Mouse (Mus musculus): ENCODE data around the gene Ino80d. TPM values are rescaled to one million over a fixed set of nuclear protein-coding genes. Genes with fewer than 3 reads are reported as not detected.

The Ino80d gene
- total RNA-seq, 2 experiments from 2014 or later = 14.0 to 14.6 TPM

GRCm38 (mm10) chr1:63096071-63096470 lies 18.4 kb downstream of the Ino80d start:
- Histone ChIP-seq H3K27ac (no peak overlapping the region), H3K4me3 (no peak overlapping the region)
- DNase-seq = no peak
- no peak for TF ChIP-seq CTCF (IDR thresholded peaks at IDR 0.05)
- intact Hi-C loops (cut with DNase I) = no loop called here

DNA sequence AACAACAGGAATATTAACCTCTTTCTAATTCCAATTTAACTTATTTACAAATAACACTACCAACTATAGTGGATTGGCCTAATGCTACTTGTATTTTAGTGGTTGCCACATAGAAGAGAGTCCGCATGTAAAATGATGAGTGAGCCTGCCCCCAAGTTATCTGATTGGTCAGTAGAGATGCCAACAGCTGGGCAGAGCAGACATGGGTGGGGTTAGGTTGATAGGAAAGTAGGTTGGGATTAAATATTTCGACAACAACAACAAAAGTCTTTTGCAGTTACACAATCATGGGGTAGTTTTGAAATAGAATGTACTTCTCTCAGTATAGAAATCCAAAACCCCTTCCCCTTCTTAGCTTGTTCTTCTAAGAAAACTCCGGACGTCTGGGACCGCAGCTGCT lies 24.7 kb downstream of the Ino80d start:
- intact Hi-C loops (cut with DNase I) = no loop called here
- no peak for TF ChIP-seq CTCF (IDR thresholded peaks at IDR 0.05)
- DNase-seq = no peak
- Histone ChIP-seq H3K4me3 (no peak overlapping the region), H3K27ac (no peak overlapping the region)

DNA sequence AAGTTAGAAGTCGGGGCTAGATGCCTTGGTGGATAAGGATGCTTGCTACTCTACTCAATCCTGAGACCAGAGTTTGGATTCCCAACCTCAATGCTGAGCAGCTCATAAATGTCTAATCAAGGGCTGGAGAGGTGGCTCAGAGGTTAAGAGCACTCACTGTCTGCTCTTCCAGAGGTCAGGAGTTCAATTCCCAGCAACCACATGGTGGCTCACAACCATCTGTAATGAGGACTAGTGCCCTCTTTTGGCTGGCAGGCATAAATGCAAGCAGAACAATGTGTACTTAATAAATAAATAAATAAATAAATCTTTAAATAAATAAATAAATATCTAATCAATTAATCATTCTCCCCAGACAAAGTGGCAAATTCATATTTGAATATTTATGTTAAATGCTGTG lies 25.9 kb downstream of the Ino80d start:
- no peak for DNase-seq
- Histone ChIP-seq H3K27ac (no peak overlapping the region), H3K4me3 (no peak overlapping the region)
- peak; percentile 16; the same call in 1 of the 2 replicates for TF ChIP-seq CTCF (IDR thresholded peaks at IDR 0.05)
- intact Hi-C loops (cut with DNase I) = no loop called here

DNA sequence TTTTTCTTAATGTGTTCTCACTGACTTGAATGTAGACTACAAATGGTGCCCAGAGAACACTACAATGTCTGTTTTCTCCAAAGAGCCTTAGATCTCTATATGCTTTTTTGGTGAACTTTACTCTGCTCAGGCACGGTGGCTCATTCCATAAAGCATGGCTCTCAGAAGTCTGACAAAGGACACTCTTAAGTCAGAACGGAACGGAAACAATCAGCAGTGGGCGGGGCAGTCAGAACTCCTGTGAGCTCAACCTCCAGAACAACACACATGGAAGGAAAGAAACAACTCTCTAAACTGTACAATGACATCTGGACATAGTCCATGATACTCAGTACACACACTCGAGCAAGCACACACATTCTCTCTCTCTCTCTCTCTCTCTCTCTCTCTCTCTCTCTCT lies 34.2 kb downstream of the Ino80d start:
- Histone ChIP-seq H3K27ac (no peak overlapping the region), H3K4me3 (no peak overlapping the region)
- no peak for DNase-seq
- TF ChIP-seq CTCF (IDR thresholded peaks at IDR 0.05) = no peak
- intact Hi-C loops (cut with DNase I) = no loop called here

DNA sequence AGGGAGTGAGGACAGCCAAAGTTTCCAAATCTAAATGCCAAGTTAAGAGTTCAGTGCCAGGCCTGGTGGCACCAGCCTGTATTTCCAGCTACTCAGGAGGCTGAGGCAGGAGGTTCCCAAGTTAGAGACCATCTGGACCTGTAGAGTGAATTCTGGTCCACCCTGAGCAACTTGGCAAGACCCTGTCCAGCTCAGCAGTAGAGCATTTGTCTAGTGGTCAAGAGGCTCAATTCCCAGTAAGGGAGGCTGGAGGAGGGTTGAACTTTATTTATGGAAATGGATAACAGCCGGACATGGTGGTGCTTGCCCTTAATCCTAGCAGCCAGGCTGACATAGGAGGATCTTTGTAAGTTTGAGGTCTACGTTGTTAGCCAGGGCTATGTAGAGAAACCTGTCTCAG lies 38.1 kb downstream of the Ino80d start:
- H3K27ac ChIP-seq = no peak overlapping the region
- DNase-seq = no peak
- intact Hi-C loops (cut with DNase I) = no loop called here
- no peak overlapping the region for H3K4me3 ChIP-seq
- no peak for TF ChIP-seq CTCF (IDR thresholded peaks at IDR 0.05)

- no peak overlapping the region for H3K4me3 ChIP-seq
- TF ChIP-seq CTCF (IDR thresholded peaks at IDR 0.05) = no peak
These were observed 43.1 kb downstream of the Ino80d start for GRCm38 (mm10) chr1:63071379-63071778.

DNA sequence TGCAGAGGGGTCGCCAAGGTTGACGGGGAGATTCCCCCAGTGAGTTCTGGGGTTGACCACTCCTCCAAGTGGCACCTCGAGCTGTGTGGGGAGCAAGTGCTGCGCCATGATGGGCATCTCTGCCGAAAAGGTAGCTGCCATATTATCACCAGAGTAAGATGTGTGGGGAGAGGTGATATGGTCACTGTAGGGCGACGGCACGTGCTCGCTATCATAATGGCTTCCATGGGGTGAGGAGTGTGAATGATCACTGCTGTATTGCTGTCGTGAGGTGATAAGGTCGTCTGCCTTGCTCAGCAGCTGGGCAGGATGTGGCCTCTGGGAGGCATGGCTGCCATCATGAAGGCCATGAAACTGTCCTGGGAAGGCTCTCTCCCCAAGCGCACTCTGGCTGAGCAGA lies 56.1 kb downstream of the Ino80d start:
- no peak overlapping the region for H3K27ac ChIP-seq
- no peak overlapping the region for H3K4me3 ChIP-seq
- DNase-seq = no peak
- TF ChIP-seq CTCF (IDR thresholded peaks at IDR 0.05) = no peak
- intact Hi-C loops (cut with DNase I) = no loop called here

More at GRCm38 (mm10) chr1:63071379-63071778, 43.1 kb downstream of the Ino80d start:
- H3K27ac ChIP-seq = no peak overlapping the region
- no peak for DNase-seq
- intact Hi-C loops (cut with DNase I) = no loop called here

GRCm38 (mm10) chr1:63057849-63058248 lies 56.6 kb downstream of the Ino80d start:
- no peak overlapping the region for H3K4me3 ChIP-seq
- no peak for TF ChIP-seq CTCF (IDR thresholded peaks at IDR 0.05)
- intact Hi-C loops (cut with DNase I) = no loop called here
- H3K27ac ChIP-seq = no peak overlapping the region
- no peak for DNase-seq

DNA sequence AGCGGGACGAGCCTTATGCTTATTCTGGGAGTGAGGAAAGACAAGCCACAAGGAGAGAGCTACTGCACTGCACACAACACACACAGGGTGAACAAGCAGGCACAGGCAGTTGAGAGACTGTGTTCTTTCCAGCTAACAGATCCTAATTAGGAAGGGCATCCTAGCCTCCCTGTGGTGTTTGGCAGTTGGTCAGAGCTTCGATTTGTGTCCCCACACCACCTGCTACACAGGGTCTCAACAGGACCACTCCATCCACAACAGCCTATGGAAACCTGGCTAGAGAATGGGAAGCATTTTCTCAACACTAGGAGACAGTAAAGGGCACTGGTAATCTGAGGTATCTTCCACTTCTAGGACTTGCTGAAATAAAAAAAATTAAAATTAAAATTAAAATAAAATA lies 57.1 kb downstream of the Ino80d start:
- H3K4me3 ChIP-seq = no peak overlapping the region
- no peak for DNase-seq
- intact Hi-C loops (cut with DNase I) = no loop called here
- no peak for TF ChIP-seq CTCF (IDR thresholded peaks at IDR 0.05)
- no peak overlapping the region for H3K27ac ChIP-seq

DNA sequence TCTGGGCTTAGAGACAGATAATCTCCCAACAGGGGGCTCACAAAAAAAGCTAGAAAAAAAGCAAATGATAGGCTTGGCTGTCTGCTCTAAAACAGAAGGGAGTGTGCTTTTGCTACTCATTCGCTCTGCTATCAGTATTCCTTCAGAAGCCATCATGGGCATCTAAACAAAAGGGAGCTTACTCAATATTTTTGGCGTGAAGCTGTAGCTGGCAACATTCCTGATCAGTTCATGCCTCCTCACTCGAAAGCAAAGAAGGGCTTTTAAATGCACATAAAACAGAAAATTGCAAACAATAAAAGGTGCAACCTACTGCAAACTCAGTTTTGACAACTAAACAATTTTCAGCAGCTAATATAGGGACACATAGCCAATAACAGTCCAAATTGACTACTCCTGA lies 59.1 kb downstream of the Ino80d start:
- no peak for TF ChIP-seq CTCF (IDR thresholded peaks at IDR 0.05)
- intact Hi-C loops (cut with DNase I) = no loop called here
- H3K4me3 ChIP-seq = no peak overlapping the region
- H3K27ac ChIP-seq = no peak overlapping the region
- no peak for DNase-seq

GRCm38 (mm10) chr1:63050866-63051265 lies 63.6 kb downstream of the Ino80d start:
- intact Hi-C loops (cut with DNase I) = no loop called here
- peak; percentile 46 for DNase-seq
- no peak overlapping the region for H3K4me3 ChIP-seq
- H3K27ac ChIP-seq = no peak overlapping the region
- no peak for TF ChIP-seq CTCF (IDR thresholded peaks at IDR 0.05)

- no peak for TF ChIP-seq CTCF (IDR thresholded peaks at IDR 0.05)
- Histone ChIP-seq H3K4me3 (no peak overlapping the region), H3K27ac (no peak overlapping the region)
- intact Hi-C loops (cut with DNase I) = no loop called here
- no peak for DNase-seq
These were observed 64.5 kb downstream of the Ino80d start for GRCm38 (mm10) chr1:63049977-63050376.

GRCm38 (mm10) chr1:63047983-63048382 lies 66.5 kb downstream of the Ino80d start:
- H3K27ac ChIP-seq = no peak overlapping the region
- TF ChIP-seq CTCF (IDR thresholded peaks at IDR 0.05) = no peak
- intact Hi-C loops (cut with DNase I) = no loop called here
- H3K4me3 ChIP-seq = no peak overlapping the region
- DNase-seq = no peak

DNA sequence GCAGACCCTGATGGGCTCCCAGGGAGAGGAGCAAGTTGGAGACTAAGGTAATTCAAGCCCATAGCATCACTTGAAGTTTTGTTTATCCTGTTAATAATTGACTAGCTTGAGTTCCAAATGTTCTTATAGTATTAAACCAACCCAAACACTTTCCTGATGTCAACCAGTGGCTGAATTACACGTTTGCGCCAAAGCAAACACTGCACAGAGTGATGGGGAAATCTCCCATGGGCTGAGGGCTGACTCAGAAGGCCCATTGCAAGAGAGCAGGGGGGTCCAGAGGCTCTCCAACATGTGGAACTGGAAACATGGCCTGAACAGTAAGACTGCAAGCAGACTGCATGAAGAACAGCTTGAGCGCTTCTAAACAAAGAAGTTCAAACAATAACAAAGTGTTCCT lies 81.5 kb downstream of the Ino80d start:
- intact Hi-C loops (cut with DNase I) = no loop called here
- Histone ChIP-seq H3K27ac (no peak overlapping the region), H3K4me3 (no peak overlapping the region)
- TF ChIP-seq CTCF (IDR thresholded peaks at IDR 0.05) = no peak
- no peak for DNase-seq

GRCm38 (mm10) chr1:63019916-63020315 lies 94.6 kb downstream of the Ino80d start:
- intact Hi-C loops (cut with DNase I) = no loop called here
- DNase-seq = no peak
- Histone ChIP-seq H3K27ac (no peak overlapping the region), H3K4me3 (no peak overlapping the region)
- no peak for TF ChIP-seq CTCF (IDR thresholded peaks at IDR 0.05)

Measured in gastrocnemius, adult 2 months (tissue).